Mouse (Mus musculus) liver, embryonic 14.5 days (tissue): ENCODE results near the gene Bcl3.

Source experiments
- CTCF ChIP-seq: IDR thresholded peaks from 2 replicates; pipeline ENCODE4 v1.5.1; 2016; ENCODE audit warnings: antibody characterized with exemption, low read depth, control low read depth
- EP300 ChIP-seq: IDR thresholded peaks from 2 replicates; pipeline ENCODE4 v1.6.1; 2016; ENCODE audit warnings: antibody characterized with exemption, low read depth

DNA sequence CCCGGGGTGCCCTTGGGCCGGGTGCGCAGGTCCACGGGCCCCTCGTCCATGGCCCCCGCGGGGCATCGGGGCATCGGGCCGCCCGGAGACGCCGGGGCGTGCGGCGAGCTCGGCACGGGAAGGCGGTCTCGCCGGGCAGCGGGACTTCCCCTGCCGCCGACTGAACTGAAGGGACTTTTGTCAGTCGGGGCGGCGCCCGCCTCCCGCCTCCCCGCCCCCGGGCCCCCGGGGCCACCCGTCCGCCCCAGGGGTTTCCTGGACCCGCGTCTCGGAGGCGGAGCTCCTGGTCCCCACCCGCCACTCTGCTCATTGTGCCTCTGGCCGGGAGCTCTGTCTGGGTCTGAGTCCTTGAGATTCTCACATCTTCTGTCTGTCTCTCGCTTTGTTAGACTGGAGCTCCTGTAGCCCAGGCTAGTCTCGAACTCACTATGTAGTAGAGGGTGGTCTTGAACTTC is at the start of gene Bcl3:
- TF ChIP-seq CTCF (no peak), EP300 (no peak)
